Comparison of ENCODE assay signal across 7 mouse cellular contexts in the genomic region with DNA sequence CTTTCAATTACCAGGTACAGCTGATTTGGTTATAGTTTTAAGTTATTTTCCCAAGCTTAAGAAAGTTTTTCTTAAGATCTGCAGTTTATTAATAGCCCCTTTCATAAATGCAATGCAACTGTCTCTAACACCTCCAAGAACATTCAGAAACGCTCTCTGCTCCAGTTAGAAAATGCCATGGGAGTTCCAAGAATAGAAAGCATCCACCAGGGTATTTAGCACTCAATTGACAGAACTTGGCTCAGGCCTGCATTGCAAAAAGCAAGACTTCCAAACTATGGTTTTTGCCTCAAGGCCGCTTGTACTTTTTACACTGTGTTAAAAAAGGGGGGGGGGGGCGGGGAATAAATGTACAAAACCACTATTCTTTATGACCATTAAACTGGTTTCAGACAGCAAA. TPM values are rescaled to one million over a fixed set of nuclear protein-coding genes. Genes with fewer than 3 reads are reported as not detected.
DNase-seq lines count a peak whose midpoint lies in the region; ATAC-seq and TF ChIP-seq lines count a peak whose summit lies in the region.

No protein-coding gene starts in this region.

- WGBS in lung, embryonic 15.5 days: 32% methylated on average over 3 of the region's 3 CpGs
- WGBS in forebrain, embryonic 13.5 days: 55% methylated on average over 3 of the region's 3 CpGs
- WGBS in limb, embryonic 12.5 days: 46% methylated on average over 3 of the region's 3 CpGs
- WGBS in olfactory bulb, adult 2 months: 13% methylated on average over 3 of the region's 3 CpGs
- WGBS in thymus, adult 2 months: 65% methylated on average over 3 of the region's 3 CpGs

- no peak for TF ChIP-seq CTCF in olfactory bulb, adult 2 months (IDR thresholded peaks at IDR 0.05; ENCODE audit: insufficient read depth, low read depth, low read length)
- TF ChIP-seq CTCF in thymus, adult 2 months (IDR thresholded peaks at IDR 0.05; ENCODE audit: borderline replicate concordance, control insufficient read depth, extremely low read depth, insufficient read depth, low read length, poor library complexity): no peak

- peak overlapping the region; percentile 93 for H3K4me2 ChIP-seq in lung, embryonic 15.5 days
- H3K4me2 ChIP-seq in forebrain, embryonic 13.5 days: peak overlapping the region; percentile 90
- H3K4me2 ChIP-seq in limb, embryonic 12.5 days: peak overlapping the region; percentile 88

- no peak for TF ChIP-seq POLR2A in olfactory bulb, adult 2 months (IDR thresholded peaks at IDR 0.05; ENCODE audit: insufficient read depth, low read depth, low read length)
- TF ChIP-seq POLR2A in thymus, adult 2 months (IDR thresholded peaks at IDR 0.05; ENCODE audit: control insufficient read depth, extremely low read depth, insufficient read depth, low read length, poor library complexity): no peak

- no peak overlapping the region for H3K9ac ChIP-seq in lung, embryonic 15.5 days
- no peak overlapping the region for H3K9ac ChIP-seq in forebrain, embryonic 13.5 days
- no peak overlapping the region for H3K9ac ChIP-seq in limb, embryonic 12.5 days (replicated peaks)

- H3K4me3 ChIP-seq in lung, embryonic 15.5 days: peak overlapping the region; percentile 90
- H3K4me3 ChIP-seq in forebrain, embryonic 13.5 days: peak overlapping the region; percentile 86
- peak overlapping the region; percentile 84 for H3K4me3 ChIP-seq in limb, embryonic 12.5 days (replicated peaks)
- no peak overlapping the region for H3K4me3 ChIP-seq in olfactory bulb, adult 2 months (ENCODE audit: insufficient read depth, low read depth, low read length)
- H3K4me3 ChIP-seq in thymus, adult 2 months (ENCODE audit: control insufficient read depth, insufficient read depth, low read length): no peak overlapping the region

- no peaks in the 10 kb centered on the region for H3K36me3 ChIP-seq in lung, embryonic 15.5 days
- H3K36me3 ChIP-seq in forebrain, embryonic 13.5 days (ENCODE audit: poor library complexity, severe bottlenecking): no peaks in the 10 kb centered on the region
- H3K36me3 ChIP-seq in limb, embryonic 12.5 days: no peaks in the 10 kb centered on the region
- H3K36me3 ChIP-seq in thymus, adult 2 months (ENCODE audit: control insufficient read depth, insufficient read depth, low read length): no peaks in the 10 kb centered on the region

- ATAC-seq in lung, embryonic 15.5 days (ENCODE audit: borderline replicate concordance, extremely low read depth, low FRiP score, low TSS enrichment): 0 out of 2 replicates have a peak, but pooled peaks have one; percentile 31
- ATAC-seq in forebrain, embryonic 13.5 days: no peak
- no peak for ATAC-seq in limb, embryonic 12.5 days (ENCODE audit: insufficient number of reproducible peaks, insufficient read depth, low FRiP score, low TSS enrichment, low read depth)

- H3K27ac ChIP-seq in lung, embryonic 15.5 days: peak overlapping the region; percentile 76
- no peak overlapping the region for H3K27ac ChIP-seq in forebrain, embryonic 13.5 days
- H3K27ac ChIP-seq in limb, embryonic 12.5 days: no peak overlapping the region
- H3K27ac ChIP-seq in olfactory bulb, adult 2 months (ENCODE audit: insufficient read depth, low read depth, low read length): 0 out of 2 replicates have a peak overlapping the region, but pooled peaks have one; percentile 28
- no peak overlapping the region for H3K27ac ChIP-seq in thymus, adult 2 months (ENCODE audit: control insufficient read depth, insufficient read depth, low read length)

- peaks cover 16% of the 10 kb centered on the region for H3K4me1 ChIP-seq in lung, embryonic 15.5 days
- peaks cover 21% of the 10 kb centered on the region for H3K4me1 ChIP-seq in forebrain, embryonic 13.5 days
- H3K4me1 ChIP-seq in limb, embryonic 12.5 days (replicated peaks): peaks cover 7% of the 10 kb centered on the region
- H3K4me1 ChIP-seq in olfactory bulb, adult 2 months (ENCODE audit: control insufficient read depth, insufficient read depth, low read length): peaks cover 10% of the 10 kb centered on the region
- peaks cover 6% of the 10 kb centered on the region for H3K4me1 ChIP-seq in thymus, adult 2 months (replicated peaks; ENCODE audit: control insufficient read depth, insufficient read depth, low read length)

- H3K9me3 ChIP-seq in lung, embryonic 15.5 days: no peaks in the 10 kb centered on the region
- no peaks in the 10 kb centered on the region for H3K9me3 ChIP-seq in forebrain, embryonic 13.5 days (replicated peaks)
- no peaks in the 10 kb centered on the region for H3K9me3 ChIP-seq in limb, embryonic 12.5 days

- no peaks in the 10 kb centered on the region for H3K27me3 ChIP-seq in lung, embryonic 15.5 days
- no peaks in the 10 kb centered on the region for H3K27me3 ChIP-seq in forebrain, embryonic 13.5 days
- H3K27me3 ChIP-seq in limb, embryonic 12.5 days: peaks cover 4% of the 10 kb centered on the region
- no peaks in the 10 kb centered on the region for H3K27me3 ChIP-seq in thymus, adult 2 months (ENCODE audit: control insufficient read depth, insufficient read depth, low read length)

- no peak for DNase-seq in lung, postnatal 14 days
- DNase-seq in natural killer cell, adult 2 months (ENCODE audit: low spot score in 2 of 2): no peak
- no peak for DNase-seq in thymus, adult 2 months

RNA-seq across cellular contexts. Expression of a gene that starts 0.6 kb away (rescaled TPM):
- 7.0 TPM in 2 replicates for polyA plus RNA-seq in lung, embryonic 15.5 days (2015; fragmentation: Nextera tagmentation; extraction: Ambion mirVana)
- polyA plus RNA-seq in forebrain, embryonic 13.5 days (2015; fragmentation: Nextera tagmentation; extraction: Ambion mirVana): 5.3 and 5.5 TPM in 2 replicates
- polyA plus RNA-seq in limb, embryonic 12.5 days (2016; fragmentation: Nextera tagmentation; extraction: Ambion mirVana): 5.3 and 6.7 TPM in 2 replicates
- not detected in 2 replicates for polyA plus RNA-seq in olfactory bulb, adult 2 months (2012; ENCODE audit: insufficient read depth, insufficient read length, low replicate concordance, missing spikeins)
- polyA plus RNA-seq in thymus, adult 2 months (2012; rRNA removed): 12.0 and 18.4 TPM in 2 replicates

RNA-seq across cellular contexts. Expression of a gene that starts 4.5 kb away (rescaled TPM):
- polyA plus RNA-seq in lung, embryonic 15.5 days (2015; fragmentation: Nextera tagmentation; extraction: Ambion mirVana): 1.9 and 3.2 TPM in 2 replicates
- polyA plus RNA-seq in forebrain, embryonic 13.5 days (2015; fragmentation: Nextera tagmentation; extraction: Ambion mirVana): 0.79 and 1.6 TPM in 2 replicates
- polyA plus RNA-seq in limb, embryonic 12.5 days (2016; fragmentation: Nextera tagmentation; extraction: Ambion mirVana): 0.33 and 0.44 TPM in 2 replicates
- polyA plus RNA-seq in olfactory bulb, adult 2 months (2012; ENCODE audit: insufficient read depth, insufficient read length, low replicate concordance, missing spikeins): not detected in 2 replicates
- 0.78 and 1.5 TPM in 2 replicates for polyA plus RNA-seq in thymus, adult 2 months (2012; rRNA removed)

RNA-seq across cellular contexts. Expression of a gene that starts 27.0 kb away (rescaled TPM):
- 32.9 and 36.0 TPM in 2 replicates for polyA plus RNA-seq in lung, embryonic 15.5 days (2015; fragmentation: Nextera tagmentation; extraction: Ambion mirVana)
- 47.4 and 50.7 TPM in 2 replicates for polyA plus RNA-seq in forebrain, embryonic 13.5 days (2015; fragmentation: Nextera tagmentation; extraction: Ambion mirVana)
- polyA plus RNA-seq in limb, embryonic 12.5 days (2016; fragmentation: Nextera tagmentation; extraction: Ambion mirVana): 48.2 and 48.8 TPM in 2 replicates
- polyA plus RNA-seq in olfactory bulb, adult 2 months (2012; ENCODE audit: insufficient read depth, insufficient read length, low replicate concordance, missing spikeins): 483 TPM in 1 of 2 replicates, not detected in the other
- polyA plus RNA-seq in thymus, adult 2 months (2012; rRNA removed): 21.4 and 26.0 TPM in 2 replicates

Comparison
In these comparisons a context has a peak if more than half of its experiments do, and no peak if none do; other contexts are left out.
1. H3K27ac ChIP-seq: peak in lung, embryonic 15.5 days (single experiment) and olfactory bulb, adult 2 months (single experiment); none in forebrain, embryonic 13.5 days (single experiment), limb, embryonic 12.5 days (single experiment) and thymus, adult 2 months (single experiment).
2. H3K4me3 ChIP-seq: peak in lung, embryonic 15.5 days (single experiment), forebrain, embryonic 13.5 days (single experiment) and limb, embryonic 12.5 days (single experiment); none in olfactory bulb, adult 2 months (single experiment) and thymus, adult 2 months (single experiment).
3. Peak in every context shown above with its lines, with median percentiles within 50 percentile points of each other: H3K4me2 ChIP-seq.